Mouse (Mus musculus): ENCODE measurements around the gene Gm49354.
"Not testable (repeated sequence)": the region's sequence is repeated elsewhere in the genome, so short reads cannot be mapped to it uniquely, and the experiment has no call there.

Gene Gm49354

GRCm38 (mm10) chr13:59782145-59782544 lies at the start of gene Gm49354:
Gm49354 (minus strand) TSS chr13:59782245.
- DNase-seq (ENCODE audit: low read depth) = no peak

- DNase-seq (ENCODE audit: low read depth) = no peak
Observed at GRCm38 (mm10) chr13:59825966-59826365, 43.9 kb upstream of the Gm49354 start.

- peak; percentile 90 for DNase-seq (ENCODE audit: low read depth)
Observed at GRCm38 (mm10) chr13:59822507-59823462, 40.7 kb upstream of the Gm49354 start, which contains the start of gene Tut7. Tut7 (minus strand) TSS chr13:59823147.

GRCm38 (mm10) chr13:59820836-59821235 lies 38.8 kb upstream of the Gm49354 start:
- DNase-seq (ENCODE audit: low read depth) = no peak

DNA sequence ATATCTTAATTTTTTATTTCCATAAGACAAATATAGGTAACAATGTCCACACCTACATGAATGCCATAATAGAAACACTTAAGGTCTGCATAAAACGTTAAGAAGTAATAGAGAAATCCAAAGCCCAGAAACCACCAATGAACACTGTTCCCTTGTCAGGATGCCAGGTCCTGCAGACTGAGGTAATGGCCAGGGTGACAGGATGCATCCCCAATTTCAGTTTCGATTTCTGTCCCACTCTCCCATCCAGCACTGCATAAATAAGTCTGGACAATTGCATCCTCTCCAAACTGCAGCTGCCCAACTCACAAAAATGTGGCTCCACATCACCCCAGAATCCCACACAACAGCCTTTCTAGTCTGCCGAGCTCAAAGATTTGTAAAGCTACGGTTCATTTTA lies 38.1 kb upstream of the Gm49354 start:
- no peak for DNase-seq (ENCODE audit: low read depth)

DNA sequence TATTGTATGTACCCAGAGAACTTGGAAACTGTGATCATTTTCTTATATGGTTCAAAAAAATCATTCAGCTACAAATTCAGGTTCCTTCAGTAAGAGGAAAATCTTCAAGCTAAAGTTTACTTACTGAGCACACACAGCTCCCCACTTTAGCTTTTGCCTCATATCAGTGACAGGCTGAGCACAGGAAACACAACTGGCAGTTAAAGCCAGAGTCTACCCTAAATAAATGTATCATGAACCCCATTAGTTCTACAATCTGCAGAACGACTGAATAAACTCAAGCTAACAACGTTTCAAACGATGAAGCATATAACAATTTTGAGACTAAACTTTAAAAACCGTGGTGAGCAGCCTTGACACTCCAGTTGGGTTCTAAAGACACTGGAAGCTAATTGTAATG lies 35.3 kb upstream of the Gm49354 start:
- no peak for DNase-seq (ENCODE audit: low read depth)

- peak; percentile 83 for DNase-seq (ENCODE audit: low read depth)
Observed at GRCm38 (mm10) chr13:59814109-59814591, 32.1 kb upstream of the Gm49354 start.

DNA sequence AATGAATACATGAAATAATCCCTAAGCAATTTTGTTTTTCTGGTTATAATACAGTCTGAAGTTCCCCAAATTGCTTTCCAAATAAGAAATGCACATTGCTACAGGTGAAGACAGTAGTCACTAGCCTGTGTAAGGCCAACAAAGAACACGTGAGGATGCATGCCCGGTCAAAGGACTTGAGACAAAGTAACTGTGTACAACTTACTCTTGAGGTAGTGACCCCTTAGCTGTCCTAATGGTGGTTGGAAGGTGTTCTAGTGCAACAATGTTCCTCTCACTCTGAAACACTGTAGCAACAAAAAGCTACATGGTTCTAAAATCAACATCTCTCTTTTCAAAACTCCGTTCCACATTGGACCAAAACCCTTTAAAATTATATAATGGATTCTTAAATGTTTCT lies 29.5 kb upstream of the Gm49354 start:
- no peak for DNase-seq (ENCODE audit: low read depth)

GRCm38 (mm10) chr13:59801000-59801399 lies 19.0 kb upstream of the Gm49354 start:
- no peak for DNase-seq (ENCODE audit: low read depth)

GRCm38 (mm10) chr13:59800077-59800476 lies 18.0 kb upstream of the Gm49354 start:
- DNase-seq (ENCODE audit: low read depth) = no peak

GRCm38 (mm10) chr13:59798306-59798705 lies 16.3 kb upstream of the Gm49354 start:
- DNase-seq (ENCODE audit: low read depth) = no peak

DNA sequence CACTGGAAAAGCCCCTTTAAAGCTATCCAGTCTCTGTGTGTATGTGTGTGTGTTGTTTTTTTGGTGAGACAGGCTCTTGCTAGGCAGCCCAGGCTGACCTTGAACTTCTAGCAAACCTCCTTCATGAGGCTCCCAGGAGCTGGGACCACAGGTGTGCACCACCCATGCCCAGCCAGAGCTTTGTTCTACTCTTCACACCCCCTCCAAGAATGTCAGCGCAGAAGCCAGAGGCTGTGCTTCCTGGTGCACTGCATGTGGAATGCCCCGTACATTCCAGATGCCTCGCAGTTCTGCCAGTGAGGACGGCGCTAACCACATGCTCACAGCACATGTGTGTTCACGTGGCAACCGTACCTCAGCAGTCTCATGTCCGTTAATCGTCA lies 14.4 kb upstream of the Gm49354 start:
- no peak for DNase-seq (ENCODE audit: low read depth)

- DNase-seq (ENCODE audit: low read depth) = peak; percentile 82
Observed at GRCm38 (mm10) chr13:59795807-59796465, 13.9 kb upstream of the Gm49354 start.

DNA sequence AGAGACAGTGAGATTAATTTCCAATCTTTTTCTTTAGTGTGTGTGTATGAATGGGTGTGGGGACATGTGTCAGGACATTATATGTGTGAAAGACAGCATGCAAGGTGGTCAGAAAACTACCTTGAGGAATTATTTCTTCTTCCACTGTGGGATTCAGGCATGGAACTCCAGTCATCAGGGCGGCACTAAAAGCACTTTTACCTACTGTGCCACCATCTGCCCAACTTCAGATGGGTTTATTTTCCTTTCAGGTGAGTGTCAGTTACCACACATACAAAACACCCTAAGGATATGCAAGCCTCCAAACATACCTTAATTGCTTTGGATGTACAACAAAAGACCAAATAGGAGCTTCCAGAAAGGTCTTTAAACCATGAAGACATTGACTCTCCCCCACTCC lies 12.7 kb upstream of the Gm49354 start:
- no peak for DNase-seq (ENCODE audit: low read depth)

DNA sequence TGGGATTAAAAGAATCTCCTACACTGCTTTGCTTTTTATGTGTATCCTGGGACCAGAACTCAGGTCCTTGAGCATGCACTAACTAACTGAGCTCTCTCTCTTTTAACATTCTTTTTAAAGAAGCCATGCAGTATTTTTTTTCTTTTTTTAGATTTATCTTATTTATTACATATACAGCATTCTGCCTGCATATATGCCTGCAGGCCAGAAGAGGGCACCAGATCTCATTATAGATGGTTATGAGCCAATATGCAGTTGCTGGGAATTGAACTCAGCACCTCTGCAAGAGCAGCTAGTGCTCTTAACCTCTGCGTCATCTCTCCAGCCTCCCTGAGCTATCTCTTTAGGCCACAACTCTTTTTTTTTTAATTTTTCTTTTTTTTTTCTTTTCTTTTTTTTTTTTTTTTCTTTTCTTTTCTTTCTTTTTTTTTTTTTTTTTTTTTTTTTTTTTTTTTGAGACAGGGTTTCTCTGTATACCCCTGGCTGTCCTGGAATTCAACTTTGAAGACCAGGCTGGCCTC lies 2.2 kb downstream of the Gm49354 start:
- DNase-seq (ENCODE audit: low read depth) = not testable (repeated sequence)

- DNase-seq (ENCODE audit: low read depth) = no peak
Observed at GRCm38 (mm10) chr13:59779213-59779612, 2.8 kb downstream of the Gm49354 start.

- DNase-seq (ENCODE audit: low read depth) = no peak
Observed at GRCm38 (mm10) chr13:59775168-59775567, 6.9 kb downstream of the Gm49354 start.

DNA sequence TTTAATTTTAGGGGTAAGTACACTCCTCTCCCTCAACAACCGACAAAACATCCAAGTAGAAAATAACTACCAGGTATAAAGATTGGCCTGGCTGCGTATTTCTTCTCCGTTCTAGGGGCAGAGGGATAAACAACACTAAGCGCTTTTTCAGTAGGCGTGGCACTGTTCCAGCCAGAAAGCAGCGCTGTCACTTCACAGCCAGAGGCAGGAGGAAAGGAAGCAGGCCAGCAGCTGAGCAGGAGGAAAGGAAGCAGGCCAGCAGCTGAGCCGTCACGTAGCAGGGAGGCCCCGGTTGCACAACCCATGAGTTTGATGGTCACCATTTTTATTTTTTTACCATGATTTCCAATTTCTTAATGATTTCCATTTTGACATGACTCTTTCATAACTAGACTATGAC lies 10.8 kb downstream of the Gm49354 start:
- DNase-seq (ENCODE audit: low read depth) = peak; percentile 73

DNA sequence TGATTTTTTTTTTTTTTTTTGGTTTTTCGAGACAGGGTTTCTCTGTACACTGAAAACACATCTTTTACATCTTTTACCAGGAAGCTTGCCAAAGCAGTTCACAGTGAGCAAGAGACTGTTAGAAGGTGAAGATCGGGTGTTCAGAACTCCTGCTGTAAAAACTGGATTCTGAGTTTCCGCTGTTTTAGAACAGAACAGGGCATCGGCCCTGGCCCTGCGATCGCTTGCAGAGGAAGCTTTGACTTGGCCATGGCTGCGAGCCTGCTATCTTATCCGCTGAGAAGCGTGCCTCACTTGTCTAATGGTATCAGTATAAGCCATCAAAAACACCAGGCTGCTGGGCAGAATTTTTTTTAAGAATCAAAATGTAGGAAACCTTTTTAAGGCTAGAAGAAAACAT lies 11.2 kb downstream of the Gm49354 start:
- no peak for DNase-seq (ENCODE audit: low read depth)

DNA sequence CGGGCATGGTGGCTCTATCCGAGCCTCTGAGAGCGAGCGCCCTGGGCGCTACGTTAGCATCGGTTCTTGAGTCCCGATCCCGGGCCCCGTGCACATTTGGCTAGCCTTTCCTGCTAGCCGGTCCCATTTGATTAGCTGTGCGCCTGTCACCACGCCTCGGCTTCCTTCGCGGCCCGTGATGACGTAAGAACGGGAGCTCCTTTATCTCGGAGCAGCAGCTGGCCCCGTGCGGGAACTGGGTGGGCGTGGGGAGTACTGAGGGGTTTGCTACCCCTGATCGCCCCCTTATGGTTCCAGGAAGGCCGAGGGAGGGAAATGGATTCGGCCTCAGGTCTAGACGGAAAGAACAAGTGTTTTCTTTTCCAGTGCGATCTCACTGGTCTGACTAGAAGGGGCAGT lies 11.9 kb downstream of the Gm49354 start:
- peak; percentile 98 for DNase-seq (ENCODE audit: low read depth)

- peak; percentile 93 for DNase-seq (ENCODE audit: low read depth)
Observed at GRCm38 (mm10) chr13:59769296-59770163, 12.5 kb downstream of the Gm49354 start, which contains the start of gene Isca1. Isca1 (minus strand) TSS chr13:59769810.

DNA sequence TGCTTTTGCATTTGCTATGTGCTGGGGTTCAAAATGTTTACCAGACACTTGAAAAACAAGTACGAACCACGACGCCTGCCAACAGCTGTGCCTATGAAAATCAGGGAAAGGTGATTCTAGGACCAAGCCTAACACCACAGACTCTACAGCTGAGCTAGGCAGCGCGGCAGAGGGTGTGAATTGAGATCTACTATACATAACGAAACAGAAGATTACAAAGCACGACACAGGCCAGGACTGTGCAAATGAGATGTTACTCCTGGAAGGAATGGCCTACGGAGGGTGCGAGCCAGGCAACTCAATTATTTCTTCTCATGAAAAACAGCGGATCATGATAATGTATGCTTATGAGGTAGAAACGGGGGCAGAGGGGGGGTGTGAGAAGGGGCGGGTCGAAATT lies 13.5 kb downstream of the Gm49354 start:
- DNase-seq (ENCODE audit: low read depth) = no peak
